Mouse (Mus musculus) 416B (cell line): Measurements from ENCODE around the gene Cd96.

Experiments used
- DNase-seq: peaks from one replicate; pipeline ENCODE4 v3.0.0; 2011; ENCODE audit warnings: low read depth

Gene Cd96

DNA sequence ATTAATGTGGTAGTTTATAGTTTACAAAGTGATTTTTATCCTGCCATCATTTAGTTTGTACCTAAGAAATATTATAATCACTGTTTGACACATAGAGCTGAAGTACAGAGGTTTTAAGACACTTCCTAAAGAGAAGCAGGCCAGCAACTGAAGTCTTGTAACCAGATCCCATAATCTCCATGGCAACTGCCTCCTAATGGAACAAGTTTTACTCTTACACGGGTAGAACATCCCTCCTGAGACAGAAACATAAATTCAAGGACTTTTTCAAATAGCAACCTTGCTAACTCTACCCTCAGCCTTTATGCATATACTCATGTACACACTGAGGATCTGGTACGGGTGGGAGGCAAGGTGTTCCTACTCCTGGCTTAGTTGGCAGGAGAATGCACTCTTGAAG is 83.8 kb downstream of the Cd96 start:
- DNase-seq = no peak

DNA sequence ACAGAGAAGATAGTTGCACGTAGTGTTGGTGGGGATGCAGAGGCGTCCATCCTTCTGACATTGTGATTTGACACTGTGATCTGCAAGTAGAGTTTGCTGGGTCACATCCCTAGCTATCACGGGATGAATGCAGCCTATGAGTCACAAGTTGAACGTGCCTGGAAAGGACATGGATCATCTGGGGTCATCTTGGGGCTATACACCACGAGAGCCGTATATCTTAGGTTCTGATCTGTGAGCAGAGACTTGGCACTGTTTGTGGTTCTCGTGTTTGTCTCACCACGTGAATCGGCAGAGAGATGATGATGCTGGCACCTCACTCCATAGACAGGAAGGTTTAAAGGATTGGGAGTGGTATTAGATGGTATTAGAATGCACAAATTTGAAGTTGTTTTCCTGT is 86.2 kb downstream of the Cd96 start:
- no peak for DNase-seq

DNA sequence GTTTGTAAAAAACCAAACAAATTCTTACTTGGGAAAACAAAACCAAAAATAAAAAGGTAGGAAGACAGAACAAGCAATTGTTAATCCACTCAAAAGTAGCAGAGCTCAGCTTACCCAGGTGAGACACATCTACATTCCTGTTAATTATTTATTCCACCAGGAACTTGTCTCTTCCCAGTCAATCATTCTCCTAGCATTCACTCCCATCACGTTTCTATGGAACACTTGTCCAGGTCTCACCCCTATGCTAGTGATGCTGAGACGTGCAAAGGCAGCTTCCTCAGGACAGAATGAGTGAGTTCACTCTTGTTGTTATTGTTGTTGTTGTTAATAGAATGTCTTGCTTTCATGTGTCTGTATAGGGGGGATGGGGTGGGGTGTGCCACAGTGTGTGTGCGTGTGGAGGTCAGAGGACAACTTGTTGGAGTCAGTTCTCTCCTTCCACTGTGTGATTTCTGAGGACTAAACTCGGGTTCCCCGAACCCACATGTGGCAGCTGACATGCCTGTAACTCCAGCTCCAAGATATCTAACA is 97.0 kb downstream of the Cd96 start:
- no peak for DNase-seq

DNA sequence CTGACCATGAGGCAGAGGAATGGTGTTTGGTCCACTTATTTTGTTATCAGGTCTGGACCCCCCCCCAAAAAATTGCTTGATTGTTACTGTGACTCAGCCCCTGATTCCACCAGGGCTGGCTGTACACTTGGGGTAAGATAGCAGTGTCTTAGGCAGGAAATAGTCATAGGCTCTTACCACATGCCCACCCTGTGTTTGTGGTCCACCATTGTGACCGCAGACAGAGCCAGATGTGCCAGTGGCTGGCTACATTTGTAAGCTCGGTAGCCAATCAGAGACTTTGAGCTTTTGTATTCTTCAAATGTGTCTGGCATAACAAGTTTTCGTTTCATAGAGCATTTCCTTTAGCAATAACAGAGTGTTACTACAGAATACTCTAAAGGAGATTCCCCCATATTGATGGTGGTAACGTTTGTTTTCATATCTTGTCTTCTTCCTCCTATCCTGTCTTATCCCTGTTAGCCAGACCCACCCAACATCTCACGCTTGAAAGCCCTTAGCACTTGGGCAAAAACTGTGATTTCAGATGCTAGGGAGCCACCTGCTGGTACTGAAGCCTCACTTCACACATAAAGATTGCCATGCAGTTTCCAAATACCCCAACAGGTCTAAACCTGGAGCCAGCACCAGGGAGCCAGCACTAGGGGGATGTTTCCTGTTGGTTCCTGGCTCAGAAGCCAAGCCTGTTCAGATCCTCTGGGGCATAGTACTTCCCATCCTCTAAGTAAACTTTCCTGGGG is 97.7 kb downstream of the Cd96 start:
- DNase-seq = peak; percentile 70

DNA sequence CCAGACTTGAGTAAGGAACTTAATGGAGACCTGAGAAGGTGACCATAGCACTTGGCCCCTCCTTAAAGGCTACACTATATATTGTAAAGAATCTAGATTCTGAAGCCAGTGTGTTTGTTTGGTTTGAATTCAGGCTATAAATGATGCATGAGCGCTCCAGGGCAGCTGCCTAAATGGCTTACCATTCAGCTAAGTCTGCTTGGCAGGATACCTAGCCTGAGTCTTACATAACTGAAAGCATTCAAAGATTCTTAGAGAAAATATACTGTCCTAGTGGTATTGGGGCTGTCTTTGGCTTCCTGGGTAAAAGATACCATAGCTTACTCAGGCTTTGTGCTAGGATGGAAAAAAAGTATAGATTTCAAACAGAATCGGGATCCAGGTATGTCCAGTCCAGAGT is 98.7 kb downstream of the Cd96 start:
- no peak for DNase-seq

DNA sequence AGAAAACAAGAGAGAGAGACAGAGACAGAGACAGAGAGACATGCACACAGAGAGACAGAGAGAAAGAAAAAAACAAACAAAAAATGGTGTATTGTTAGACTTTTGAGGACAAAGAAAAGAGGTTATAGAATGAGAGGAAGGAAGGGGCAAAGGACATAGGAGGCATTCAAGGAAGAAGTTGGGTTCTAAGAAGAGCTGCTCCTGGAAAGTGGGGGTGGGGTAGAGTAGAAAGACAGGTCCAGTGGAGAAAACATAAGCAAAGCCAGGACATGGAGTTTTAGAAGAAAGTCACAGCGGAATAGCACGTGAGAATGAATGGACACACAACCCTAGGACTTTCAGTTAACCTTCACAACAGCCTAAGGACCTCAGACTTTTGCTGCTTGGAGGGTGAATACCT is 99.7 kb downstream of the Cd96 start:
- DNase-seq = no peak

DNA sequence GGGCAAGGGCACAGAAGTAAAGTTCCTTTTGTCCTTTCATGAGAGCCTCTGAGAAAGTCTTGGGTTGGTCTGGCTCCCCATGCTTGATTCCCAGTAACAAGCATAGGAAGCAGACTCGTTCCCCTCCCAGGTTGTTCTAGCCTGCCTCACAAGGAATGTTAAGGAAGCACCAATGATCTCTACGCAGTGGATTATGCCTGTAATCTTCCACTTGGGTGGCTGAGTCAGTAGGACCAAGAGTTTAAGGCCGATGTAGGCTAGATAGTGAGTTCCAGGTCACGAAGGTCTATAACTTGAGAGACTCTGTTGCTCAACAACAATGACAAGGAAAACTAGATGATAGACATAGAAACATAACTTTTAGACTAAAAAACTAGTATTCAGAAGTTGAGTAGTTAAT is 100.3 kb downstream of the Cd96 start:
- no peak for DNase-seq

DNA sequence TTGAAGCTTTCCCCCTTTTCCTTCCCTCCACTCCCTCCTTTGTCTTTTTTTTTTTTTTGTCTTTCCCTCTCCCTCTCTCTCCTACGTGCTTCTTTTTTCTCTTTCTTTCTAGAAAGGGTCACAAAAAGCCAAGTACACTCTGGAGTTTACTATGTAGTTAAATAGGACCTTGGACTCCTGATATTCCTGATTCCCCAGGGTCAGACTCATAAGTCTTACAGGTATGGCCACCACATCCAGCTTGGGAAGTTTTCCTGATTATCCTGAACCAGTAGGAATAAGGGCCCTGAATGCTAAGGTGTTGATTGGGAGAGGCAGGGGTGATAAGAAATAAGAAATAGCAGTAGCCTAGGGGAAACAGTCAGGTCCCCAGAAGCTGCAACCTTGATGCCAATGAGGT is 100.7 kb downstream of the Cd96 start:
- no peak for DNase-seq

DNA sequence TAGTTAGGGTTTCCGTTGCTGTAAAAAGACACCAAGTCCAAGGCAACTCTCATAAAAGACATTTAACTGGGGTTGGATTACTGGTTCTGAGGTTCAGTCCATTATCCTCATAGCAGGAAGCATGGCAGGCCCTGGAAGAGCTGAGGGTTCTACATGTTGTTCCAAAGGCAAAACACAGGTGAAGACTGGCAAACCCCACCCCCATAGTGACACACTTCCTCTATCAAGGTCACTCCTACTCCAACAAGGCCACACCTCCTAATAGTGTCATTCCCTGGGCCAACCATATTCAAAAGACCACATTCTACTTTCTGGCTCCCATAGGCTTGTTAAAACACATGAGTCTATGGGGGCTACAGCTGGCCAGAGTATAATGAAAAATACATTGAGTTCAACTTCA is 108.4 kb downstream of the Cd96 start:
- DNase-seq = no peak

DNA sequence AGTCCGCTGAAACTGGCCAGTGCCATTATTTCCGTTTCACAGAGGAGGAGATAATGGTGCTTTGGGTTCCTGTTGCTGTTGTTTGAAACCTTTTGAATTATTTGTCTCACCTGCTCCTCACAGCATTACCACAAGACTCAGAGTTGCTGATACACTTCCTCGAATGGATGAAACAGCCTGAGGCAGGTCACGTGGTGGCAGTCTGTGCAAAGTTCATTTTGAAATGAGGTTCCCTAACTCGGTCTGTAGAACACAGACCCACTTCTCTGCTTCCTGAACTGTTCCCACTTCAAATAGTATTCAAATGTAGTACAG is 109.2 kb downstream of the Cd96 start:
- DNase-seq = no peak

DNA sequence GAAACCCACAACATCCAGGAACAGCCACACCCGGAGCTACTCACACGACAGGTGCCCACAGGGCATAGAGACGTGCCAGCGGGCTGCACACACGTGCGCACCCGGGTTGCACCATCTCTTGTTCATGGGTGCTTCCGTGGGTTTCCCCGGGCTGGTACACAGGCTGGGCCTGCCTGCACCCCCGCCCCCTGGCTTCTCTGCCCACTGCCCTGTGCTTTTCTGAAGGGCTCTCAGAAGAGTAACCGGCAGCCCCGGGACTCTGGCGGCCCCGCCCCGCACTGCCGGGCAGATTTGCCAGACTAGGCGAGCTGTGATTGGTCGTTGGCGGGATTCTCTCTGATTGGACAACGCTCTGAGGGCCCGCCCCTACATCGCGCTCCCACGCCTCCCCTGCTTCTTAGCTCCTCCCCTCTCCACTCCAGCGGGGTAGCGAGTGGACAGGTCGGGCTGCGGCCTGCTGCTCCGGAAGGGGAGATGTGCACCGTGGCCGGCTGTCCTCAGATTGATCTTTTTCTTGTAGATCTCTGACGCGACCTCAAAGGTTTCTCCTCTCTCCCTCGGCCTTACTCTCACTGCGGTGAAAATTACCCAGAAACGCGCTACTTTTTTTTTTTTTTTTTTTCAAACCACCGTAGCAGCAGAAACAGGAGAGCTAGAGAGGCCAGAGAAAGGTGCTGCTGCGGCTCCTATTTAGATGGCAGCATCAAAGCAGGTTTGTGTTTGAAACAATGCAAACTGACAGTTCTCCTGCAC is 109.7 kb downstream of the Cd96 start, which contains the start of gene Plcxd2:
Gene Plcxd2 (minus strand): TSS at position 66 of the 753 bp plus-strand sequence.
- DNase-seq = no peak

DNA sequence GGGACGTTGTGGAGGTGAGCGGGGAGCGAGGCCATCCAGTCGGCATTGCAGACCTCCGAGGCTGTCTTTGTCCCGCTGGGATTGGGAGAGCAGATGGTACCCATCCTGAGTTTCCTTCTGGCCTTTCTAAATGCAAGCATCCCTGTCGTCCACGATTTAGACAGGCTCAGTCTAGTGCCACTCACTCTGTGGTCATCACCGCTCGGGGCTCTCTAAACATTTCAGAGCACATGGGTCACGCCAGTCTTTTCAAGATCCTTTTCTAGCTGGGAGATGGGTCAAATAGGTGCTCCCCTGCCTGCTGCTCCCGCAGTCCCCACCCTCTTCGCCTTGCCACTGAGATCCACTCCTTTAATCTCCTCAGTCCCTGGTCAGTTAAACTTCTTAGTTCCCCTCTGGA is 110.3 kb downstream of the Cd96 start:
- DNase-seq = no peak

DNA sequence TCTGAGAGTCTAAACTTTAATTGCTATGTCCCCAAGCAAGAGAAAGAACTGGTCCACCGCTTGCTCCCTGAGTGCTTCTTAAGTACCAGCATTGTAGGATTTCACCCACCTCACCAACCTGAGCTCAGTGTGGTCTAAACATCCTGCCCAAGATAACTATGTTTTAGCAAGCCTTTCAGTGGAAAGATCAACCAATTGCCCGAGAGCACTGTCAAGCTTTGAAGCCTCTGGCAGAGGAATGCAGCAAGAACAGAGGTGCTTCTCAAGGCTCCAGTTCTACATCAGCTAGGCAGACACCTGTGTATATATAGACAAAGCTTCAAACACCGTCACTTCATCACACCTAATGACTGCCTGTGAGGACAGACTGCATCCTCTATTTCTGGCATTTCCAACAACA is 111.3 kb downstream of the Cd96 start:
- no peak for DNase-seq

DNA sequence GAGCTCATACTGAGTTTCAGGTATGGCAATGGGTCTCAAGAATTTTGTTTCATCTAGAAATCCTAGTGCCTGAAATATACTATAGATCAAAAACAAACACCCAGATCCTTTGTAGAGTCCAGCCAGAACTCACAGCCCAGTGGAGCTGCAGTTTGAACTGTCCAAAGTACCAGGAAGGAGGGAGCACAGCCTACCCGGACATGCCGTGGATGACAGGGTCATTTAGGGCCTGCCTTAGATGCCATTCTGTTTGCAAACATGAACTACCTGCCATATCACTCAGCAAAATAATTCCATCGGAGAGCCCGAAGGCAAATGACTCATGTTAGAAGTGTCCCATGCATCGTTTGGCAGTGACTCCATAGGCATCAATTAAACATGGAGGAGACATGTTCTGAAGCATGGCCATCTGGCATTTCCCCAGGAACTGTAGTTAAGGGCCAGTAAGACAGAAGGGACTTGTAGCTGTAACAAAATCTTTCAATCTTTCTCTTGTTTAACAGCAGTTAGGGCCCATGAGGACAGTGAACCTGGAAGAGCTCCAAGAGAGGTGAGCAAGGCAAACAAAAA is 111.9 kb downstream of the Cd96 start:
- no peak for DNase-seq

DNA sequence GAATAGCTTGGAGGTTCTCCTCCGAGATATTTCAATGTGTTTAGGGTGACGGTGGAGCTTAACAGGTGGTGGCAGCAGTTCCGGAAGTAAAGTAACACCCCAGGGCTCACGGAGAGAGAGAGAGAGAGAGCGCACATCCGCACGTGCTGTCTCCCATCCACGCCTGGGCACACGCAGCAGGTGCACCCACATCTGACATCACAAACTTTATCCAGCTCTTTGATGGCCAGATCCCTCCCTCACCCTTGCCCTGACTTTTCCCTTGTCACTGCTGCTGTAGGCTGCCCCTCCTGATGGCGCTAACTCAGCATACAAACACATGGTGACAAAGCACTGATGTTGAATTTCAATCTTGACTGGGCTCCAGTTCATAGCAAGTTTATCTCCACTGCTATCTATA is 113.8 kb downstream of the Cd96 start:
- DNase-seq = no peak

DNA sequence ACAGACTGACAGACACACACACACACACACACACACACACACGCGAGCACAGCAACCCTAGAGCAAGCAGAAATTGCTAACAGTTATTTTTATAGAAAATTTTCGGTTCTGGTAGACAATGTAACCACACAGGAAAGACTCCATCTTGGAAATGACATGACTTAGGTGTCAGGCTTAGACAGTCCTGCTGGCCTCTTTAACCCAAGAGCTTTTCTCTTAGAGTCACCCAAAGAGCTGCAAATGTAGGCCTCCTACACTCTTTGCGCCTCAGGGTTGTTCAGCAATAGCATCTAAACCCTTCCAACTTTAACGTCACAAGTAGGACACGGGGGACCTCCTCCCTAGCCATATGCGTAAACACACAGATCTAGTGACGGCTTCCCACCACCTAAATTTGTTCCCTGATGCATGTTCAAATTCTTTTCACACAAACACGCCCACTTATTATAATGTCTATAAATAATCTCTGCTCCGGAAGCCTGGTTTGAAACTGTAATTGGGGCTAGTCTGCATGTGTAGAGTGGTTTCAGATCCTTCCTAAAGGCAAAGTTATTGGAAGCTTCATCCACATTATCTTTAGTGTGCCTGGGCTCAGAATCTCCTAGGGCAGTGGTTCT is 118.4 kb downstream of the Cd96 start:
- no peak for DNase-seq

DNA sequence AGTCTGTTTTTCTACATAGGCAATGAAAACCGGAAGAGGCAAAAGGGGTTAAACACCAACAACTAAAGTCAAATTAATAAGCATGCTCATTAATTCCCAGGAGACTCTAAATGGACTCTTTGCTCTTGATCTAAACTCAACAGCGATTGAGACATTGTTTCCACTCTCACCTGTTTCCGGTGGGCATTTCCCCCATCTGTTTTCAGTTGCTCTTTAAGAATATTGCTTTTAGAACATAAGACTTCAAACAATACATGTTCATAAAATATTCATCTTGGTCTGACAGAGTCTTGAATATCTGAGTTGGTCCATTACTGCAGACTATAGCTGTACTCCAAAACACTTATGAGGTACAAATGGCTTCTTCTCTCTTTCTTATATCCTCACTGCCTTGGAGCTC is 119.1 kb downstream of the Cd96 start:
- DNase-seq = no peak

DNA sequence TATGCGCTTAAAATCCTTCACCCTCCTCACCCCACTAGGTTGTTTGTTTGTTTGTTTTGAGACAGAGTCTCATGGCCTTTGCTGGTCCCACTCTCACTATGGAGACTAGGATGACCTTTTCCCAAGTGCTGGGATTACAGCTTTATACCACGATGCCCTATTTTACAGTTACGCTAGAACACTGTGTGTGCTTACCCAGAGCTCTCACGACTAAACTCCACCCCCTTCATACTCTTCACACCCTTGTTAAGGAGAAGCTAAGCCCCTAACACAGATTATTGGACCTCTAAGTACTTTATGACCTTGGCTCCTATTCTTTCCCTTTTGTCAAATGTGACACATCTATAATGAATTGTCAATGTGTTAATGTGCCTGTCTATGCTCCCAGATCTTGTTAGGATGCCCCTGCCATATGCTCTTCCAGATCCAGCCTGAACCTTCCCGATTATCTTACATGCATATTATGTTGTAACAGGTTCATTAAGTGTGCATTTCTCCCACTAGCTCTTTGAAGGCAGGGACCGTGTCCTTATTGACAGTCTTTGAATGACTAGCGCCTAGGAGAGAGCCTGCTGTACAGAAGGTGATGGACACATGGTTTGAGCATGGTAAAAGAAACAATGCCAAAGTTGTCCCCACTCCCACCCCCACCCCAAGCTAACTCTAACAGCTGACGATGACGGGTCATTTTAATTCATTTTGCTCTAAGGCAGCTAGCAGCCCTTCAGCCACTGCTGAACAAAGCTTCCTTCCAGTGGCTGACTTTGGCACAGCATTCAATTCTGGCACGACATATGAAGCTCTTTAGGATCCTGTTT is 120.5 kb downstream of the Cd96 start:
- DNase-seq = no peak

DNA sequence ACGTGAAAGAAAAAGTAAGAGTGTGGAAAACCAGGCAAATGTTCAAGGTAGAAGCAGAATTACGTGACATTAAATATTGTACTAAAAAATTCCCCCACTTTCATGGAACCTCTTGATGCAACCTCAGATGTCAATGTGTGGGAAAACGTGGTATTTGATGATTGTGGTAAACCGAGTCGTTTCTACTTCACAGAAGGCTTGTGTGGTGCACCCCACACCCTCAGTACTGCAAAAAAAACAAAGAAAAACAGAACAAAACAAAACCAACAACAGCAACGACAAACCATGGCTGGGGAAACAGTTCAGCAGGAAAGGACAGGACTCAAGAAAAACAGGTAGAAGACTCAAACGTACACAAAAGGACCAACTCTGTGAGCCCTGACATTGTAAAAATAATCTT is 121.8 kb downstream of the Cd96 start:
- no peak for DNase-seq

DNA sequence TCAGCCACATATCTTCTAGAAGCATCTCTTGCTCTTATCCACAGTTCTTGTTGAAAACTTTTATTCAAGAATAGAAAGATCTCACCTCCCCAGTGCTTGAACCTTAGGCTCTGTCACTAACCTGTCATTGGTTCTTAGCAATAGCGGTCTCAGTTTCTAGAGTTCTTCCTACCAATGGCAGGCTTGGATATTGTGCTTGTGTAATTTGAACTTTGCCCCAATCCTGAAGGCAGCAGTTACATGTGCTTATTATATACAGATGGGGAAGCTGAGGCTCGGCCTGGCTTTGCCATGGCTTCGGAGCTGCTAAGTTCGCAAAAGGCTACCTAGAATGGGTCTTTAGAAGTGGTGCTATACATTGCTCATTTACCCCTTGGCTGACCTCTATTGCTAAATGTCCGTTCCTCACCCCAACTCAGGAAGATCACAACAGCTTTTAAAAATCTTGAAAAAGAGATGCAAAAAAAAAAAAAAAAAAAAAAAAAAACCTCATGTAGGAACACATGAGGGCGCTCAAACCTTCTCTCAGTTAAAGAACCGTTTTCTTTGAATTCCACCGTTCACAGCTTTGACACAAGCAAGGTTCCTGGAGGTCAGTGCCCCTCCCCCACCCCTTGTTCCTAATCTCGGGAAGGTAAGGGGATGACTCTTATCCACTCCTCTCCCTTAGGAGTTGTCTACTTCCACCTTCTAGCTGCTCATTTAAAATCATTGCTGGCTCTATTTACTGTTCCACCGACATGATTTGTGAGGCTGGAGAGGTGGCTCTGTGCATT is 129.0 kb downstream of the Cd96 start:
- DNase-seq = peak; percentile 14

DNA sequence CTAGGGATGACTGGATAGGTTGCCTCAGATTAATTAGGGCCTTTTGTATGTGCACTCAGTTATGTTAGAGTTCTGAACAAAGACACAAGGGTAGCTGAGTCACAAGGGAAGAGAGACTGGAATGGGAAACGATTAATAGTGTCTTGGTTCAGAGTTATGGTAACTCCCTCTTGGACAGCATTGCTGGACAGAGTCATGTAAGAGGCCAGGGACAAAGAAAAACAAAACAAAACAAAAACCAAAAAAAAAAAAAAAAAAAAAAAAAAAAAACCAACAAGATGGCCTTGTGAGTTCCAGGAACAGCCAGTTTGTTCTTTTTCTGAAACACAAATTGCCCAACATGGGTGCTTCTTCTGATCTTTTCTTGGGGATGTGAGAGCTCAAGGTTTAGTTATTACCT is 133.8 kb downstream of the Cd96 start:
- DNase-seq = no peak
